In genomic region chr1:87621146-87621857, GRCm38 (mm10) we compare ENCODE assay signal across 8 mouse cellular contexts. TPM values are rescaled to one million over a fixed set of nuclear protein-coding genes. Genes with fewer than 3 reads are reported as not detected.
DNase-seq lines count a peak whose midpoint lies in the region; ATAC-seq and TF ChIP-seq lines count a peak whose summit lies in the region.

No protein-coding gene starts in this region.

- H3K36me3 ChIP-seq in liver, adult 2 months (ENCODE audit: control insufficient read depth, insufficient read depth, low read length): no peaks in the 10 kb centered on the region
- no peaks in the 10 kb centered on the region for H3K36me3 ChIP-seq in heart, postnatal 0 days (replicated peaks; ENCODE audit: control insufficient read depth, insufficient read depth, low read length)

- H3K9ac ChIP-seq in liver, adult 2 months (ENCODE audit: low read depth, low read length): peak overlapping the region; percentile 13
- peak overlapping the region; percentile 50; the same call in 1 of the 2 replicates for H3K9ac ChIP-seq in heart, postnatal 0 days (replicated peaks; ENCODE audit: low read depth, low read length)

- peak overlapping the region; percentile 58 for H3K4me2 ChIP-seq in heart, postnatal 0 days (ENCODE audit: low read depth, low read length)

- no peaks in the 10 kb centered on the region for H3K27me3 ChIP-seq in liver, adult 2 months (ENCODE audit: control insufficient read depth, insufficient read depth, low read length)
- H3K27me3 ChIP-seq in heart, postnatal 0 days (ENCODE audit: control insufficient read depth, insufficient read depth, low read length): no peaks in the 10 kb centered on the region

- no peak for TF ChIP-seq EP300 in heart, postnatal 0 days (IDR thresholded peaks at IDR 0.05; ENCODE audit: low read depth)

- no peak for DNase-seq in liver, adult 2 months (ENCODE audit: extremely low read depth, low read depth, low spot score)
- DNase-seq in liver: no peak
- peak; percentile 60 for DNase-seq in T-cell, adult 2 months (ENCODE audit: low spot score)
- no peak for DNase-seq in heart, postnatal 0 days (ENCODE audit: low spot score)
- no peak for DNase-seq in left cerebral cortex, adult 8-10 months (ENCODE audit: low spot score in 2 of 2)
- no peak for DNase-seq in cerebellum, adult 11-12 months
- DNase-seq in cerebellum, adult 18-20 months: no peak

- H3K4me3 ChIP-seq in liver, adult 2 months (ENCODE audit: insufficient read depth, low read depth, low read length): peak overlapping the region; percentile 82
- peak overlapping the region; percentile 46 for H3K4me3 ChIP-seq in heart, postnatal 0 days (ENCODE audit: low read depth, low read length)

- no peaks in the 10 kb centered on the region for H3K79me2 ChIP-seq in liver, adult 2 months (ENCODE audit: control insufficient read depth, insufficient read depth, low read length)

- TF ChIP-seq CTCF in liver, adult 2 months (IDR thresholded peaks at IDR 0.05; ENCODE audit: low read depth, low read length): no peak
- no peak for TF ChIP-seq CTCF in heart, postnatal 0 days (IDR thresholded peaks at IDR 0.05; ENCODE audit: low read depth)

- H3K27ac ChIP-seq in liver, adult 2 months (replicated peaks; ENCODE audit: insufficient read depth, low read depth, low read length): peak overlapping the region; percentile 72
- H3K27ac ChIP-seq in heart, postnatal 0 days (ENCODE audit: low read depth): peak overlapping the region; percentile 74; the same call in 1 of the 2 replicates

- H3K9me3 ChIP-seq in heart, postnatal 0 days (replicated peaks; ENCODE audit: control insufficient read depth, low read length): no peaks in the 10 kb centered on the region

- no peak for ATAC-seq in heart, postnatal 0 days (ENCODE audit: insufficient read depth, low read depth)
- ATAC-seq in megakaryocyte progenitor cell, adult 5-6 weeks (replicated peaks; ENCODE audit: poor library complexity): 0 out of 2 replicates have a peak, but pooled peaks have one; percentile 7

- WGBS in liver, adult 2 months: 69% methylated on average over 9 of the region's 9 CpGs
- WGBS in heart, postnatal 0 days: 68% methylated on average over 9 of the region's 9 CpGs

- TF ChIP-seq POLR2A in liver, adult 2 months (IDR thresholded peaks at IDR 0.05; ENCODE audit: extremely low read depth, insufficient read depth, low read length): no peak

- no peaks in the 10 kb centered on the region for H3K4me1 ChIP-seq in liver, adult 2 months (ENCODE audit: control insufficient read depth, insufficient read depth, low read length)
- H3K4me1 ChIP-seq in heart, postnatal 0 days (ENCODE audit: control insufficient read depth, insufficient read depth): 0 out of 2 replicates have a peak, but pooled peaks cover 5% of the 10 kb centered on the region

RNA-seq across cellular contexts. Expression of gene Inpp5d, which starts 1.2 kb away (rescaled TPM):
- 7.6 and 14.4 TPM in 2 replicates for total RNA-seq in liver, adult 2 months (2014; rRNA removed)
- polyA plus RNA-seq in liver, adult 2 months (2012; rRNA removed): 3.7 and 4.3 TPM in 2 replicates
- total RNA-seq in heart, postnatal 0 days (2014; rRNA removed; ENCODE audit: low replicate concordance): 9.9 and 66.4 TPM in 2 replicates
- 3.2 and 5.0 TPM in 2 replicates for polyA plus RNA-seq in heart, postnatal 0 days (2015; fragmentation: Nextera tagmentation; extraction: Ambion mirVana)
- 57.6 and 66.3 TPM in 2 replicates for total RNA-seq in megakaryocyte progenitor cell, adult 5-6 weeks (2015)
- 67.8 and 85.6 TPM in 2 replicates for total RNA-seq in megakaryocyte progenitor cell, adult 5-6 weeks (2017)
- total RNA-seq in left cerebral cortex, adult 8-10 months (2022): 10 to 100 TPM; 21.6 to 40.6 (median 29.6) TPM

RNA-seq across cellular contexts. Expression of gene Ngef, which starts 47.6 kb away (rescaled TPM):
- total RNA-seq in liver, adult 2 months (2014; rRNA removed): 28.3 and 29.7 TPM in 2 replicates
- polyA plus RNA-seq in liver, adult 2 months (2012; rRNA removed): 21.5 and 25.1 TPM in 2 replicates
- not detected in 2 replicates for total RNA-seq in heart, postnatal 0 days (2014; rRNA removed; ENCODE audit: low replicate concordance)
- polyA plus RNA-seq in heart, postnatal 0 days (2015; fragmentation: Nextera tagmentation; extraction: Ambion mirVana): 0.05 and 0.26 TPM in 2 replicates
- not detected in 2 replicates for total RNA-seq in megakaryocyte progenitor cell, adult 5-6 weeks (2015)
- total RNA-seq in megakaryocyte progenitor cell, adult 5-6 weeks (2017): not detected in 2 replicates
- total RNA-seq in left cerebral cortex, adult 8-10 months (2022): 100 to 1,000 TPM; 351 to 426 (median 388) TPM

Comparison
In these comparisons a context has a peak if more than half of its experiments do, and no peak if none do; other contexts are left out.
1. RNA of gene Ngef, which starts 47.6 kb away (total RNA-seq): 351 to 426 TPM in left cerebral cortex, adult 8-10 months and 28.3 to 29.7 TPM in liver, adult 2 months; not detected in heart, postnatal 0 days and not detected in megakaryocyte progenitor cell, adult 5-6 weeks; every median in the first group is over 10 times any median in the second.